Mouse (Mus musculus) heart, adult 2 months (tissue): ENCODE measurements around the gene Gramd2.

Experiments used
- CTCF ChIP-seq: fragments of 200-600 bp; IDR thresholded peaks from 2 replicates; pipeline ENCODE4 v1.8.1; 2022; ENCODE audit warnings: antibody characterized with exemption, mild to moderate bottlenecking, moderate library complexity
- POLR2A ChIP-seq: fragments of 200-500 bp; IDR thresholded peaks from 2 replicates; pipeline ENCODE4 v1.6.1; 2011; ENCODE audit warnings: mild to moderate bottlenecking, low read depth, low read length, control low read depth; ENCODE audit not compliant: insufficient read depth

- TF ChIP-seq CTCF (peak; percentile 57), POLR2A (no peak)
Observed at GRCm38 (mm10) chr9:59669172-59669571, 10.8 kb upstream of the Gramd2 start.
